Mouse (Mus musculus) cerebellum, adult 9-10 months (tissue): Measurements from ENCODE around the gene Fam234b.

ENCODE experiments used
- DNase-seq: peaks from one replicate; pipeline ENCODE4 v3.0.0; 2022

The Fam234b gene

DNA sequence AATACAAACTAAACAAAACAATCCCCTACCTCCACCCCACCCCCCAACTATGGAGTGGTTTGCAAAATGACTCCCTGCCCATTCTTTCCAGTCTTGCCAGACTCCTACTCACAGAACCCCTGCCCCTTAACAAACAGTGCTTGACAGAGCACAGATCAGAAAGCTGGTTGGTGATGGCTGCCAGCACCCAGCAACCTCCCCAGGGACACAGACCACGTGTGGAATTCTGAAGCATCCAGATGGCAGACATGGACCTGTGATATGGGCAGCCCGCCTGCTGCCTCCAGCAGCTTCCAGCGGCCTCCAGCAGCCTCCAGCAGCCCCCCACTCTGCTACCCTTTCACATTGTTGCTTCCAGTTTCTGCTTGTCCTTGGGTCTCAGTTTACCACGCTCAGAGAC, 77.5 kb downstream of the Fam234b start:
- no peak for DNase-seq

DNA sequence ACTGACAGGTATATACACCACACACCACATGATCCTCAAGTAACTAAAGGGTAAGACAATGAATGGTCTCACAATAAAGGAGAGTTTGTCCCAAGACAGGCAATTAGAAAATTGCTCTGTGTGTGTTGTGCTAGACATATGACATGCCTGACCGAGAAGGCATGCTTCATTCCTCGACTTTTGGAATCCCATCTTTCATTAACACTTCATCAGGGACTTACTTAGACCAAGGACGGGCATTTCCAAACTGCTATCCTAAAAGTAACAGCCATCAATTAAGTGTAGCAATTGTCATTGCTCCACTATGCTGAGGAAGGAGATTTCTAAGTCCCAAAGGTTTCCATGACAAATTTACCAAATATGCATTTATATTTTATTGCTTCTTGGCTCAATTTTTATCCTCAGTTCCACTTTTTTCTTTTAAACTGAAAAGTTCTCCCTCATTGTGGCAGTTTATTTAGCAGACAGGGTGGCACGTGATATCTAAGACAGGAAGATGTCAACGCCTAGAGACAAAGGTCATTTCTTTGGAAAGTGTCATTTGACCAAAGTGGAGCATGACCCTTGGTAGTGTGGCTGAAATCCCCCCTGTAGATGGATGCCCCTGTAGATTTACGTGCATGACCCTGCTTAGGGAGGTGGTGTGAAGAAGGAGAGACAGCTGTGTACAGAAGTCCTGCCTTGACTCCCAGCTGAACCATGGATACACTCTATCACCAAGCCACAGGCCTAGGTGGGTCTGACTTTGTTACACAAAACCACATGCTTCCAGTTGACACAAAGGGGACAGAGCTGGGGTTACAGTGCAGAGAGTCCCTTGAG, 78.9 kb downstream of the Fam234b start:
- DNase-seq, result no peak

GRCm38 (mm10) chr6:135278302-135278701, 80.5 kb downstream of the Fam234b start:
- no peak for DNase-seq

GRCm38 (mm10) chr6:135279286-135279685, 81.5 kb downstream of the Fam234b start:
- DNase-seq, result no peak

DNA sequence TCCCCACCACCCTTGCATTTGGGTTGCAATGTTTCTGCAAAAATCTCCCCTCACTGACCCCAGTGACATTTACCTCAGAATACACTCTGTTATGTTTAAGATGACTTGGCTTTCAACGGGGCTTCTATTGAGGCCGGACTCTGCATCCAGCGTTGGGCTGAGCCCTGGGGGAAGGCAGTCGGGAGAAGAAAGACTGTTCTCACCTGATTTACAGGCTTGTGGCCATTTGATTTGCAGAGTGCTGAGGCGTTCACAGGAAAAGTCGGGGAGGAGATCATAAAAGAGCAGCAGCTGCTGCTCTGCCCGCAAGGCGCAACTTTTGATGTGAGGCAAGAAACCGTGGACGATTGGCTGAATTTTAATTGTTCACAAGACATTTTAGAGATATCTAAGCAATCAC, 82.1 kb downstream of the Fam234b start:
- no peak for DNase-seq

DNA sequence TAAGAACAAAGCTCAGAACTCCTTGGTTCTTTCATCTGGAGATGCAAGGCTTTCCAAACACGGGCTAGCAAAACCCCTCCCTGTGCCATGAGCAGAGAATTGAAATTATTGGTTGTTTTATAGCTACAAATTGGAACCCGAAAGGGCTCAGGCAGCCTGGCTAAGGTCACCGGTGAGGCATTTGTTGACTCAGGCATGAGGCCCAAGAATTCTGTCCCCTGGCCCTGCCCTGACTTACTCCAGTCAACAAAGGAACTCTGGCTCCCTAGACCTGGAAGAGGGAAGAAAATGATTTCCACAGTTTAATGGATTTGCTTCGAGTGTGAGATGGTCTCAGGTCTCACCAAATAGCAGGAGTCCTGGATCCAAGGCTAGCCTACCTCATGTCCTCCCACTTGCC, 94.6 kb downstream of the Fam234b start:
- DNase-seq, result no peak

- DNase-seq, result no peak
Observed at GRCm38 (mm10) chr6:135294150-135294549, 96.4 kb downstream of the Fam234b start.
